Mouse (Mus musculus) left cerebral cortex, postnatal 25 days (tissue): ENCODE data around the gene Pdia4. TPM values are rescaled to one million over a fixed set of nuclear protein-coding genes. Genes with fewer than 3 reads are reported as not detected.
"Not testable (repeated sequence)": the region's sequence is repeated elsewhere in the genome, so short reads cannot be mapped to it uniquely, and the experiment has no call there.

ENCODE experiments used
- DNase-seq, 2 experiments: peaks; one replicate each; pipeline ENCODE4 v3.0.0; 2022; ENCODE audit warnings: low spot score in 2 of 2, mixed read lengths in 1 of 2
- intact Hi-C: fragments of 180-260 bp; cut with DNase I; formaldehyde crosslinking; loops from one replicate; pipeline ENCODE4 v1.15.1; 2025
- total RNA-seq, 2 experiments: library from RNA; stranded (reverse); gene quantifications; 2 replicates each; pipeline ENCODE4 v1.2.3; 2021

Pdia4 gene
- total RNA-seq, 2 experiments from 2014 or later: 67.1 to 71.1 TPM

DNA sequence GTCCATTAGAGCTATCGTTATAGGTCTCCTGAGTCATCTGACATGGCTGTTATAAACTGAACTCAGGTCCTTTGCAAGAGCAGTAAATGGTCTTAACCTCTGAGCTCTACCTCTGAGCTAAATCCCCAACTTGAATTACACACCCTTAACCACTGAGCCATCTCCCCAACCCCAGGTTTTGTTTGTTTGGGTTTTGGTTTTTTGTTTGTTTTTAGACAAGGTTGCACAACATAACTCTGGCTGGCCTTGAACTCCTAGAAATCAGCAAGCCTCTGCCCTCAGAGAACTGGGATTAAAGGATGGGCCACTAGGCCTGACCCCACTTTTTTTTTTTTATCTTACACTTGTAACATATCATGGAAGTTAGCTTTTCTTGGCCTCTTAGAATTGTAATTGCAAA lies 2.9 kb upstream of the Pdia4 start:
- no peak for DNase-seq
- intact Hi-C loops: no loop called here

DNA sequence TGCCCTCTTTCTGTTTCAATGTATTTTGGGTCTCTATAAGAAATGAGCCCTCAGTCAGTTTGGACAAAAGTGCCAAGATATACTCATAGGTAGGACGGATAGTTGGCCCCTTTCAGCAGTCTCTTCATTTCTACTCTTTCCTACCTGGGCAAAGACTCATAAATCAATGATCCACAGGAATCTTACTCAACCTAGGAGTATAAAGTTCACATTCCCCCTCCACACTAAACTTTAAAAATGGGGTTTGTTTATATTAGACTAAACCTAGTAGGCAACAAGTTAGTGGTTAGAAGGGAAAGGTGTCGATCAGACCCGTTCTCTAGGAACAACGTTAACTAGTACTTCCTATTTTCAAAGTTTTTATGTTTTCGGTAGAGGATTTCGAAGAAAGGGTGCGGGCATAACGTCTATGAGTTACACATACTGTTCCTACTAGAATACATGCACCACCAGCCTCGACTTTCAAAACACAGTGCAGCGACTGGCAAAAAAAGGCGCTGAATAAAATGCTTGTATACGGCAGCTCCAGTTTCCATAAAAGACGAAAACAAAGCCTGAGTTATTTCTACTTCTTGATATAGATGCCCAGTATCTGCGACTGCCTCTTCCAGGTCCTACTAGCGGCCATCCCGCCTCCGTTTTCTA lies 837 bp downstream of the Pdia4 start:
- DNase-seq: no peak
- intact Hi-C loops: no loop called here

DNA sequence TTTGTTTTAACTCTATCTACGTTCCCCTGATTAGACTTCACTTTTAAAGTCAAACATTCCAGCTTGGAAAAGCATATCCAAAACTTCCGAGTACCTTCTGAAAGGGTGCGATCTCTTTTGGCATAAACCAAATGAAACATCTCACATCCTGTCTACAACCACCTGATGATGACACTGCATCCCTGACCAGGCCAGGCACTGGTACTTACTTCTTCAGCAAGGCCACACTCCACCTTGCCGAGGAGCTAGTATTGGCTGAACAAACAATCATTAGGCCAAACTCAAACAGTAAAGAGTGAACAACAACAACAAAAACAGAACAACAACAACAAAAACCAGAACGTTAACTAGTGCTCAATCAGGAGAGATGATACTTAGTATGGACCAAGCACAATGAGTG lies 1.9 kb downstream of the Pdia4 start:
- intact Hi-C loops: no loop called here
- DNase-seq: no peak

DNA sequence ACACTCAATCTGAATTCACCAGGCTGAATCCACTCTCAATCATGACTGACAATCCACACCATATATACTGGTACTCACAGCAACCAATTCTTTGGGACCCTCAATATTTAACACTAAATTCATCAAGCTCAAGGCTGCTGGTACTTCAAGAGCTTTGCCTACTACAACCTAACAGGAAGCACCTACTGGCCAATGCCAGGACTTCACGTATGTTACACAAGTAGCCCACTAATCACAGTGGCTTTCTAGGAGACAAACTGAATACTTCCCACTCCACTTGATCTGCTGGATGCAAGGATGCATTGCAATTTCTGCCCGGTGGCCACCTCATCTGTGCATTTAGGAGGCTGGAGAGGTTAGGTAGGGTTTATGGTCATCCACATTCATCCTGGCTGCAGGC lies 3.0 kb downstream of the Pdia4 start:
- DNase-seq: no peak
- intact Hi-C loops: no loop called here

DNA sequence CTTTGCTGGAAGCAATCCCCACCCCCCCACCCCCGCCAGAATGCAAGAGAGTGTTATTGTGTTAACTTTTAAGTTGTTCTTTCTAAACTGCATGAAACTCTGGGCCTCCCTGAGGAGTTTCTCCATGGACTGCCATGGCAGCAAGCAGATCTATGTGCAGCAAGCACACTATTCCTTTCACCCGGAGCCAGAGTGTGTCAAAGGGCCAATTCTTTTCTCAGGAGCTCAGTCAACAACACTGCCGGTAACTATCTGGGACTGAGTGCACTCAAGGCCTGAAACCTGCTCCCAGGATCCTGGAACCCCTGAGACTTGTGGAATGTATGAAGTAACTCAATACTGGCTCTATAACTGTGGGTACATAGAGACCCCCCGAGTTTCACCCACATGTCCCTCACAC lies 4.2 kb downstream of the Pdia4 start:
- intact Hi-C loops: no loop called here
- no peak for DNase-seq

DNA sequence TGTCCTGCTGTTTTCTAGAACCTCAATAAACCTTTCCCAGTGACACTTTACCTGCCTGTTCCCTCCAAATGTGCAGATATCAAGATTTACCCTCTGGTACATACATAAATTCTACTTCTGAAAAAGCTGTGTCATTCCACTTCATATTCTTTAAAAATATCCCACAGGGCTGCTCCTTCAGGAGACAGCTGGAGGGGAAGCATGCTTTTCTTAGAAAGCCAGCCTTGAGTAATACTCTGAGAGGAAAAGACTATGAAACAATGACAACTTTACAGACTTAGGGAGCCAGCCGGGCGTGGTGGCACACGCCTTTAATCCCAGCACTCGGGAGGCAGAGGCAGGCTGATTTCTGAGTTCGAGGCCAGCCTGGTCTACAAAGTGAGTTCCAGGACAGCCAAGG lies 4.7 kb downstream of the Pdia4 start:
- DNase-seq: peak in 1 of 2 experiments; percentile 74

DNA sequence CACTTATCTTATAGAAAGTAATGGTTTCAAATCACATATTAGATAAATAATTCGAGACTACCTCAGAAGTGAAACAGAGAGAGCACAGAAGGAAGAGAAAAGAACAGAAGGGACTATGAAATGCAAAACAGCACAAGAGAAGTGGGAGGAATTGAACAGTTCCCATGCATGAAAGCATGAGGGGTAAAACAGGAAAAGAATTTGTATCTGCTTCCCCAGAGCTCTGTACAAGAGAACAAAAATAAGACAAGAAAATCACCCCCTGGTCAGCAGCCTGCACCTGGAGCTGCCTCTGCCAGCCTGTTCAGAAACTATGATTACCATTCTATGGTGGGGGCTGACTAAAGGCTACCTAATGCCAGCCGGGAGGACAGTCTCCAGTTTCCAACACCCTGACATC lies 5.8 kb downstream of the Pdia4 start:
- intact Hi-C loops: no loop called here
- DNase-seq: peak in 1 of 2 experiments; percentile 35

More for the DNA sequence above, 4.7 kb downstream of the Pdia4 start:
- intact Hi-C loops: no loop called here

DNA sequence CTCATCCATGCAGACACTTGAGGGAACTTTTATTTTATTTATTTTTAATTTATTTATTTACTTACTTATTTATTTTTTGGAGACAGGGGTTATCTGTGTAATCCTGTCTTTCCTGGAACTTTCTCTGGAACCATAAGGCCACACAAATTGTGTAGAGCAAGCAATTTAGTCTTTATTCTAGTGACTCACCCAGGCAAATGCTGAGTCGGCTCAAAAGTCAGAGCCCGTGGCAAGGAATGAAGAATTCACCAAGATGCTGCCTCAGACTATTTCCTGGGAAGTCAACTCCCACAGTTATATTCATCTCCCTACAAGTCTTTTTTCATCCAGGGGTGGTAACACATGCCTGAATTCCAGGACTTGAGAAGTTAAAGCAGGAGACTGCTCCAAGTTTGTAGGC lies 7.7 kb downstream of the Pdia4 start:
- intact Hi-C loops: no loop called here

DNA sequence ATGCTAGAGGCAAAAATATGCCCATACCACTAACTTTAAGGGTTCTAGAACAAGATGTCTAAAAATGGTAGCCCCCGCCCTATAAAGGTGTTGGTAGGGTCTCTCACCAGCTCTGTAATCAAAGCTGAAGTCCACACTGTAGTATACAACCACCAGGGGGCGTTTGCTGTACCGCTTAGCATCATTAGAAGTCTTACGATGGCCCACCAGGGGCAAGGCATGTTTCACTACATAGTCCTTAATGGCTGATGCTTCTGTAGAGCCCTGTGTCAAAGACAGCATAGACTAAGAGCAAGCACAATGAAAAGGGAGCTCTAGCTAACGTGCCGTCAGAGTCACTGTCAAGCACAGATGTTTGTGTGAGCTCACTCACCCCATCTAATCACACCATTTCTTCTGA lies 14.2 kb downstream of the Pdia4 start:
- DNase-seq: peak in 1 of 2 experiments; percentile 47
- intact Hi-C loops: loop anchor here (1.0 kb wide), 1 partner anchor 32 kb away; no protein-coding TSS in a partner anchor

More for the DNA sequence above, 7.7 kb downstream of the Pdia4 start:
- DNase-seq: peak in 1 of 2 experiments; percentile 20

DNA sequence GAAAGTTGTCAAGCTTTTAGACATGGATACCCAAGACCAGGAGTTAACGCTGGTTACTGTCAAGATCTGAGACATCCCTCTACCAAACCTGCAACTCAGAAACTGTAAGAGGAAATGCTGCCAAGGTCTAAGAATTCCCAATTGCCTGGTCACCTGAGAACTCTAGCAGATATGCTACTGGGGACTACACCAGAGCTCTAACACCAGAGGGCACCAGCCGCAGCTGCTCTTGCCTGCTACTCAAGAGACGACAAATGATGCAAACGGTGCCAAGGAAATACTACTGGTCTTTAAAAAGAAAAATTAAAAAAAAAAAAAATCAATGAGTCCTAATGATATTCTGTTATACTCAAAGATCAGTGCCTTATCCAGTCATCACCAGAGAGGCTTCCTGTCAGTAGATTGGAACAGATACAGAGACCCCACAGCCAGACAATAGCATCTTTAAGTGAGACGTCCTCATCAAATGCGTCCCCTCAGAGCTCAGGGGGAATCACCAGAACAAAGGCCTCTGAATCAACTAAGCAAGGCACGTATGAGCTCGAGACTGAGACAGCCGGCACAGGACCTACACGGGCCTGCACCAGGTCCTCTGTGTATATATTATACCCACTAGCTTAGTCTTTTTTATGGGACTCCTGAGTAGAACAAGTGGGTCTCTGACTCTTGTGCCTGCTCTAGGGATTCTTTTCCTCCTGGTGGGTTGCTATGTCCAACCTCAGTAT lies 19.0 kb downstream of the Pdia4 start:
- intact Hi-C loops: no loop called here
- DNase-seq: peak in 1 of 2 experiments; percentile 59

DNA sequence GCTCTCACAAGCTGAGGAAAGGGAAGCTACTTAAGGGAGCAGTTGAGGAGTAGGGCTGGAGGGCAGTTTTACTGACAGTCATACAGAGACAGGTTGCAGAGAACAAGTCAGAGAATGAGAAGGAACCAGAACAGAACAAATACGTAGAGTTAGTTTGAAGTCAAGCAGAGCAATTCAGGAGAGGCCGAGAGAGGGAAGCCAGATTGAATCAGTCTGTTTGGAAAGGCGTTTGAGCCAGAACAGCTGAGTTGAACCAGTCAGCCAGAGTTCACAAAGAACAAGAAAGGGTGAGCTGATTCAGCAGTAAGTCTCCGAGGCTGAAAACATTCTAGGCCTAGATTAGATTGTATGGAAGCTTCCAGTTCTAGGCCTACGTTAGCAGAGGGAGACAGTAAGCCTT lies 19.9 kb downstream of the Pdia4 start:
- intact Hi-C loops: no loop called here
- DNase-seq: no peak

DNA sequence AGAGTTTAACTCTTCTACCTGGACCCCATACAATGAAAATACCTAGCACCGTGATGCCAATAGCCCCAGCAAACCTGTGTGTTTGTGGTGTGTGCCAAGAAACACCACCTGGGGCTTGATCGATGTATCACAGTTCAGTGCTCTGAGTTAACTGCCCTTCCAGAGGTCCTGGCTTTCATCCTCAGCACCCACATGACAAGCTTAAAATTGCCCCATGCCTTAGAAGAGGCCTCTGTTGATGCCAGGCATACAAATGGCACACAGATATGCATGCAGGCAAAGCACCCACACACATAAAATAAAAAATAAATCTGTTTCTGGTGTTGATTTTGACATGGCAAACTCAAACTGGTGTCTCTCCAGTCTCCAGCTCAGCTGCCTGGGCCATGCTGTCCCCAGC lies 20.7 kb downstream of the Pdia4 start:
- intact Hi-C loops: no loop called here
- DNase-seq: no peak

DNA sequence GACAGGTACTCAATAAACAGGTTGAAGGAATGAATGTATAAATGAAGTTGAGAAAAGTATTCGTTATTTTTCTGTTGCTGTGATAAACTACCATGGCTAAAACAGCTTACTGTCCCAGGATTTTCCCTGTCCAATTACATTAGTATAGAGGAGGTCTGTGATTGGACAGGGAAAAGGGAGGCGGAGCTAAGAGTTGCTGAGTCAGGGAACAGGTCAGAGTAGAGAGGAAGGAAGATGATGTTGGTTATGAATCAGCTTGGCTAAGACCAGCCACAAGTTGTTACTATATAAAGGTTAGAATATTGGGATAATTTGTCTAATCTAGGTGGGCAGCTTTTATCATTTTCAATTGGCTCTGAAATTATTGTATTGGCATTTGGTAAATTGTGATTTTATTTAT lies 22.5 kb downstream of the Pdia4 start:
- no peak for DNase-seq
- intact Hi-C loops: no loop called here

DNA sequence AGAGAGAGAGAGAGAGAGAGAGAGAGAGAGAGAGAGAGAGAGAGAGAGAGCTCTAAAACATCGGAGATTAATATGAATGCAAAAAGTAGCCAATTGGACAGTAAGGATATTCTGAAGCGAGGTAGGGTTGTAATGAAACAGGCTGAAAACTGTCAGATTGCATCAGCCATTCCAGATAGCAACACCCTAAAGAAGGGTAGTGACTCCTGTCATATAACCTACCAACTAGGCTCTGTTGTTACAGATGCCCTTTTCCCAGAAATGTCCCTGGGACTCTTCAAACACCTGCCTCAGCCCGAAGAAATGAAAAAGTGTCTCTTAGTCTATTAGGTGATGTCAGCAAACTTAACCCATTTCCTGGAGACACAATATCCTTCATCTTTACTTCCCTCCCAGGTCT lies 24.4 kb downstream of the Pdia4 start:
- intact Hi-C loops: loop anchor here (2.0 kb wide), 1 partner anchor 42 kb away; the partner anchor contains the start of gene Zfp786
- DNase-seq: no peak

DNA sequence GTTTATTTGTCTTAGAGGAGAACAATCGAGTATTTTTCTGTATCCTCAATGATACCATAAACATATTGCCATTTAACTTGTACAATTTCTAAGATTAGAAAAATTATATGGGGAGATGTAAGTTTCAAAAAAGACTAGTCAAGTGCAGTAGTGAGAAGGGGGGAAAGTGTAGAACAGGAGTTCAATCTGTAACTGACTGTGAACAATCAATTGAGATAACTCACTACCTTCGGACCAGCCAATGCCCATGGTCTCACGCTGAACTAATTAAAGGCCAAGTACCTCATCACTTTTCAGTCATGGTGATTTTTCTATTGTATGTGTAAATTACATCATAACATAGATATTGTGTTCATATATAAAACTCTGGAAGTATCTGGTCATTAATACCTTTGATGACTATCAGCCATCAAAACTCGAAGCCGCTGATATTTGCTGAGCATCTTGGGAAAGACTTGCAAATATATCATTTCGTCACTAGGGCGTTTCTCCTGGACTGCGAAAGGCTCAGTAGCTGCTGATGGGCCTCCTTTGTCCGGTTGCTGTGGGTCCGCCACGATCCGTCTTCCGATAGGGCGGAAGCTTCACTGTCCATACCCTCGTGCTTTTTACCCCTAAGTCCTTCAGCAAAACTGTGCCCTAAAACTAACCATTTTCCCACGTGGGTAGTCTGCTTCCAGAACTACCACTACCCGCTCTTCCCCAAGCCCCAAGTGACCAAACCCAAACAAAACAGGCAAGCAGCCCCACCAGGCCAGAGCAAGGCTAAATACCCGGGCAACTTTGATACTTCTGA lies 25.1 kb downstream of the Pdia4 start:
- peak; percentile 89 to 94 for DNase-seq
- intact Hi-C loops: loop anchor here (2.0 kb wide), 1 partner anchor 43 kb away; the partner anchor contains the start of gene Zfp786

DNA sequence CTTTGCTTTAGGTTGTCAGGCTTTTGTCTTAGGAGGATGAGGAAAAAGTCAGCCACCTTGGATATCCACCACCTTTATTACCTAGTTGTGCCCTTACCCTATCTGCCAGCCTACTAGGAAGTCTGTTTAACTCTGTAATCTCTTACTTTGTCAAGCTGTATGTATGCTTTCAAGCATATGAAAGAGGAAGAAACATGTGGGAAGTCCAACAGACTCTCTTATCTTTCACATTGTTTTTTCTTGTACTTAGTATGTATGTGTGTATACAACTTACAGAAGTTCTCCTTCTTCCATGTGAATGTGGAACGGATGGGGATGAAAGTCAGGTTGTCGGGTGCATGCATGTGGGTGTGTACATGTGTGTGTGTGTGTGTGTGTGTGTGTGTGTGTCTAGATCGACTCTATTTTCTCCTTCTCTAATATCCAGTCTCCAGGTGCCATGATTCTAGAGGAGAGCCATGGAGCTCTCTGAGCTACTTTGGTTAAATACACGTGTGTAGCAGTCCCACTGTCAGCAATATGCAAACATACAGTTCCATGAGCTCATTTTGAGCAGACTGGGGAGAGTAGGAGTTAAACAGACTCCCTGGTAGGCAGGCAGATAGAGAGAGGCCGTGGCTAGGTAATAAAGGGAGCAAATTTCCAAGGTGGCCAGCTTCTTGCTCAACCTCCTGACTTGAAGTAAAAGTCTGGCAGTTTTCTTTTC lies 28.4 kb downstream of the Pdia4 start:
- no peak for DNase-seq
- intact Hi-C loops: no loop called here

DNA sequence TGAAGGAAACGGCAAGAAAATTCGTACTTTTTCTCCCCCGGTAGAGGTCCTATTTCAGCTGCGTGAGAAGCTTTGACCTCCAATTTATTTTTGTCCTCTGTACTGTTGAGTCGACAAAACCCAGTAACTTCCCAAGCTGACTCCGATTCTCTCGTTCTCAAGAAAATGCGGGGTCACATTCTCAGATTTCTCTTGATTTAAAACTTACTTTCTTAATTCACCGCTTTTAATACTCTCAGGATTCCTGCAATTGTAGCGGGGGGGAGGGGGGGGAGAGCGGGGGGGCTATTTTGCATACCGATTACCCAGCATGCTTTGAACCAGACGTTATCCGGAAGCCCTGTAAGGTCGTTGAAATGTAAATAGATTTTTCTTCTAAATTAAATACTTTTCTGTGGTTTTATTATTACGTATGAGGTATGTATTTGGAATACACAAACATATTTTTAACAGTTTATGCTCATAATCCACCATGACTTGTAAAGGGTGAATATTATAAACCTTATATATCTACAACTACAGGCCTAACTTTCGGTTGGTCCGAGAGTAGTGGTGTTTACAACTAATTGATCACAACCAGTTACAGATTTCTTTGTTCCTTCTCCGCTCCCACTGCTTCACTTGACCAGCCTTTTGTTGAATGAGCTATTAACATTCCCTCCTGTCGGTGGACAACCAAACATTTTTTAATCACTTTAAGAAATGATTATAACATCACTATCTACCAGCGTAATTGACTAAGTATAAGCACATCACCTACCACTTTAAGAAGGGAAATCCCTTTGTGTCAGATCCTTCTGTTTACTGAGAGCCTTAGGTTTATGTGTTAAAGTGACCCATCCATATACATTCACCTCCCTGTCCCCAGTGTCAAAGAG lies 31.9 kb downstream of the Pdia4 start:
- intact Hi-C loops: no loop called here
- DNase-seq: peak; percentile 54 to 78

DNA sequence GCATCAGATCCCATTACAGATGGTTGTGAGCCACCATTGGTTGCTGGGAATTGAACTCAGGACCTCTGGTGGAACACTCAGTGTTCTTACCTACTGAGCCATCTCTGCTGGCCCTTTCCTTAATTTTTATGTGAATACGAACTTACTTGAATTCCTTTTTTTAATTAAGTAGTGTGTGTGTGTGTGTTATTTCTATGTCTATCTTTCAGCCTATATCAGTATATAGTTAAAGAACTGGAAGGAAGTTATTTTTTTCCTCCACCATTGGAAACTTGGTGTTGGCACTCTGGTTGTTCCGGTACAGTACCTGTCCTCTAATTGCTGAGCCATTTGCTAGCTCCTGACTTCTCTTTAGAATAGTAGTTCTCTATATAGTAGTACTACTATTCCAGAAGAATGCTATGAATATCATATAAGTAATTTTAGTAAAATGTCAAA lies 32.6 kb downstream of the Pdia4 start:
- intact Hi-C loops: no loop called here
- DNase-seq: no peak

DNA sequence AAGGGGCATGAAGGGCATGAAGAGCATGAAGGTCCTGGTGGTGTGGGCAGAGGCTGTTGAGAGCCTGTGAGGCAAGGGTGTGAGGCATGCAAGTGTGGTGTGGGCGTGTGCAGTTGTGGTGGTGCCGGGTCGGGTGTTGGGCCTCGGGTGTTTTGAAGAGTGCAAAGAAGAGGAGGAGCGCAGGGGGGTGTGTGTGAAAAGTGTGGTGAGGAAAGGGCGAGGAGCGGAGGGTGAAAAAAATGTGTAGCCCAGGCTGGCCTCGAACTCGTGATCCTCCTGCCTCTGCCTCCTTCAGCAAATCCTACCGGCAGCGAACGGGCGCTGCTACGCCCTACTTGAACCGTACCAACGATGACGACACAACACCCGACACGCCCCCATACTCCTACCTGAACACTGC lies 41.5 kb downstream of the Pdia4 start:
- intact Hi-C loops: not testable (repeated sequence)
- peak in 1 of 2 experiments; percentile 1 for DNase-seq
